Mouse (Mus musculus): ENCODE results near the gene Ing4. TPM values are rescaled to one million over a fixed set of nuclear protein-coding genes. Genes with fewer than 3 reads are reported as not detected.
A peak's percentile ranks its signal among the peaks of the same experiment; 100 is the strongest.

Gene Ing4
- total and polyA plus RNA-seq, 3 experiments: 29.5 to 34.9 TPM; not detected in 1

- TF ChIP-seq RAD21 (IDR thresholded peaks at IDR 0.05; ENCODE audit: low read depth, low read length): no peak
- TF ChIP-seq JUND (IDR thresholded peaks at IDR 0.05; ENCODE audit: low read depth, low read length): no peak
- TF ChIP-seq ZMIZ1 (IDR thresholded peaks at IDR 0.05; ENCODE audit: low read depth, low read length): no peak
- Histone ChIP-seq H3K27ac (ENCODE audit: control insufficient read depth, low read depth, low read length) (no peak overlapping the region), H3K9ac (ENCODE audit: control insufficient read depth, low read depth, low read length, poor library complexity, severe bottlenecking) (no peak overlapping the region), H3K36me3 (ENCODE audit: control insufficient read depth in 1 of 2, insufficient read depth in 2 of 2, low read length in 2 of 2) (no peaks in the 10 kb centered on the region), H3K4me3 (ENCODE audit: control insufficient read depth in 1 of 2, insufficient read depth in 1 of 2, low read depth in 2 of 2, low read length in 2 of 2) (no peak overlapping the region), H3K4me1 (ENCODE audit: control insufficient read depth in 1 of 2, insufficient read depth in 2 of 2, low read length in 2 of 2) (peaks cover 0 to 3% of the 10 kb centered on the region in 2 experiments; a peak in 1 of 4 replicates), H3K9me3 (replicated peaks; ENCODE audit: insufficient read depth, low read length) (no peaks in the 10 kb centered on the region), H3K27me3 (ENCODE audit: control insufficient read depth in 1 of 2, insufficient read depth in 2 of 2, low read length in 2 of 2) (no peaks in the 10 kb centered on the region), H3K79me2 (ENCODE audit: control insufficient read depth, insufficient read depth, low read length, poor library complexity) (no peaks in the 10 kb centered on the region)
- DNase-seq (ENCODE audit: low read depth, low spot score): no peak
These were observed 44.3 kb upstream of the Ing4 start for GRCm38 (mm10) chr6:124995246-124995645.

GRCm38 (mm10) chr6:124995831-124996403, 43.6 kb upstream of the Ing4 start:
- DNase-seq (ENCODE audit: low read depth, low spot score): no peak
- Histone ChIP-seq H3K4me3 (ENCODE audit: control insufficient read depth in 1 of 2, insufficient read depth in 1 of 2, low read depth in 2 of 2, low read length in 2 of 2) (peak overlapping the region in 1 of 2 experiments; percentile 9; a peak in 1 of 4 replicates), H3K27me3 (ENCODE audit: control insufficient read depth in 1 of 2, insufficient read depth in 2 of 2, low read length in 2 of 2) (no peaks in the 10 kb centered on the region), H3K9ac (ENCODE audit: control insufficient read depth, low read depth, low read length, poor library complexity, severe bottlenecking) (no peak overlapping the region), H3K9me3 (replicated peaks; ENCODE audit: insufficient read depth, low read length) (no peaks in the 10 kb centered on the region), H3K36me3 (ENCODE audit: control insufficient read depth in 1 of 2, insufficient read depth in 2 of 2, low read length in 2 of 2) (no peaks in the 10 kb centered on the region), H3K27ac (ENCODE audit: control insufficient read depth, low read depth, low read length) (no peak overlapping the region), H3K4me1 (ENCODE audit: control insufficient read depth in 1 of 2, insufficient read depth in 2 of 2, low read length in 2 of 2) (peaks cover 0 to 3% of the 10 kb centered on the region in 2 experiments; a peak in 1 of 4 replicates), H3K79me2 (ENCODE audit: control insufficient read depth, insufficient read depth, low read length, poor library complexity) (no peaks in the 10 kb centered on the region)
- TF ChIP-seq ZKSCAN1 (IDR thresholded peaks at IDR 0.05; ENCODE audit: low read depth, low read length) (no peak), MAX (IDR thresholded peaks at IDR 0.05; ENCODE audit: low read length) (no peak), GABPA (IDR thresholded peaks at IDR 0.05; ENCODE audit: low read depth, low read length) (no peak), RAD21 (IDR thresholded peaks at IDR 0.05; ENCODE audit: low read depth, low read length) (no peak), BHLHE40 (IDR thresholded peaks at IDR 0.05; ENCODE audit: borderline replicate concordance, low read depth, low read length) (no peak), MYC (IDR thresholded peaks at IDR 0.05; ENCODE audit: low read depth, low read length) (no peak), TCF12 (IDR thresholded peaks at IDR 0.05; ENCODE audit: low read depth, low read length) (no peak), POLR2A (IDR thresholded peaks at IDR 0.05; ENCODE audit: control insufficient read depth in 1 of 2, insufficient read depth in 1 of 2, low read depth in 1 of 2, low read length in 2 of 2, poor library complexity in 1 of 2) (no peak), ETS1 (IDR thresholded peaks at IDR 0.05; ENCODE audit: low read depth, low read length) (no peak), GATA1 (IDR thresholded peaks at IDR 0.05; ENCODE audit: low read depth, low read length) (no peak), HCFC1 (IDR thresholded peaks at IDR 0.05; ENCODE audit: low read depth, low read length) (no peak), MAZ (IDR thresholded peaks at IDR 0.05; ENCODE audit: low read depth, low read length) (no peak)

Measured in MEL (cell line).